Mouse (Mus musculus) erythroblast, embryonic 14.5 days (primary cell): Measurements from ENCODE around the gene Srebf2. TPM values are rescaled to one million over a fixed set of nuclear protein-coding genes. Genes with fewer than 3 reads are reported as not detected.

Experiments used
- H3K27me3 ChIP-seq: 2 replicates; pipeline ENCODE4 v1.6.1; 2012; ENCODE audit warnings: inconsistent platforms; ENCODE audit not compliant: control insufficient read depth
- H3K36me3 ChIP-seq: 2 replicates; pipeline ENCODE4 v1.6.1; 2012; ENCODE audit warnings: mild to moderate bottlenecking, inconsistent platforms; ENCODE audit not compliant: control insufficient read depth
- H3K4me1 ChIP-seq: 2 replicates; pipeline ENCODE4 v1.6.1; 2012; ENCODE audit warnings: inconsistent platforms; ENCODE audit not compliant: control insufficient read depth
- H3K4me3 ChIP-seq: replicated peaks from 2 replicates; pipeline ENCODE3; 2012; ENCODE audit warnings: moderate library complexity, mild to moderate bottlenecking, inconsistent platforms
- H3K9me3 ChIP-seq: 2 replicates; pipeline ENCODE4 v1.6.1; 2012; ENCODE audit warnings: low read length, inconsistent platforms, mixed read lengths; ENCODE audit not compliant: control insufficient read depth
- GATA1 ChIP-seq: IDR thresholded peaks from 2 replicates; pipeline ENCODE4 v1.6.1; 2012; ENCODE audit warnings: low read length, inconsistent platforms, mixed read lengths
- TAL1 ChIP-seq: IDR thresholded peaks from 3 replicates; pipeline ENCODE4 v1.6.1; 2012; ENCODE audit warnings: low read length, inconsistent platforms, mixed read lengths
- polyA plus RNA-seq: library from polyadenylated mRNA; stranded (reverse); fragments of >175 nt; gene quantifications from 2 replicates; pipeline ENCODE4 v1.2.3, GENCODE M21; 2012

The Srebf2 gene
- polyA plus RNA-seq, 1 experiment, result 17.0 TPM

- H3K27me3 ChIP-seq, result no peaks in the 10 kb centered on the region
- H3K36me3 ChIP-seq, result peaks cover 83% of the 10 kb centered on the region
- H3K9me3 ChIP-seq, result no peaks in the 10 kb centered on the region
- TF ChIP-seq GATA1, result no peak
- TF ChIP-seq TAL1, result no peak
- H3K4me3 ChIP-seq, result no peak overlapping the region
- H3K4me1 ChIP-seq, result peaks cover 33% of the 10 kb centered on the region
Observed at GRCm38 (mm10) chr15:82170437-82171377, 23.7 kb downstream of the Srebf2 start.

- no peak for TF ChIP-seq TAL1
- no peak for TF ChIP-seq GATA1
- peaks cover 94% of the 10 kb centered on the region for H3K36me3 ChIP-seq
- no peaks in the 10 kb centered on the region for H3K27me3 ChIP-seq
- H3K4me3 ChIP-seq, result no peak overlapping the region
- no peaks in the 10 kb centered on the region for H3K9me3 ChIP-seq
- peaks cover 16% of the 10 kb centered on the region for H3K4me1 ChIP-seq
Observed at GRCm38 (mm10) chr15:82172648-82173047, 25.7 kb downstream of the Srebf2 start.

- no peaks in the 10 kb centered on the region for H3K4me1 ChIP-seq
- TF ChIP-seq GATA1 (no peak), TAL1 (no peak)
- peaks cover 98% of the 10 kb centered on the region for H3K36me3 ChIP-seq
- peaks cover 7% of the 10 kb centered on the region for H3K9me3 ChIP-seq
- no peaks in the 10 kb centered on the region for H3K27me3 ChIP-seq
- no peak overlapping the region for H3K4me3 ChIP-seq
Observed at GRCm38 (mm10) chr15:82175091-82175490, 28.1 kb downstream of the Srebf2 start.

GRCm38 (mm10) chr15:82177743-82178290 is 30.8 kb downstream of the Srebf2 start:
- Histone ChIP-seq H3K4me3 (no peak overlapping the region), H3K9me3 (peaks cover 26% of the 10 kb centered on the region), H3K27me3 (no peaks in the 10 kb centered on the region; the same call in 1 of the 2 replicates), H3K36me3 (peaks cover 99% of the 10 kb centered on the region), H3K4me1 (peaks cover 16% of the 10 kb centered on the region)
- TF ChIP-seq TAL1 (no peak), GATA1 (no peak)

- no peak for TF ChIP-seq TAL1
- TF ChIP-seq GATA1, result no peak
- Histone ChIP-seq H3K27me3 (no peaks in the 10 kb centered on the region; the same call in 1 of the 2 replicates), H3K4me1 (peaks cover 49% of the 10 kb centered on the region), H3K9me3 (peaks cover 32% of the 10 kb centered on the region), H3K36me3 (peaks cover 100% of the 10 kb centered on the region), H3K4me3 (no peak overlapping the region)
Observed at GRCm38 (mm10) chr15:82181131-82181530, 34.1 kb downstream of the Srebf2 start.

- TF ChIP-seq GATA1 (no peak), TAL1 (no peak)
- H3K36me3 ChIP-seq, result peaks cover 100% of the 10 kb centered on the region
- no peak overlapping the region for H3K4me3 ChIP-seq
- no peaks in the 10 kb centered on the region; the same call in 1 of the 2 replicates for H3K27me3 ChIP-seq
- peaks cover 61% of the 10 kb centered on the region for H3K4me1 ChIP-seq
- H3K9me3 ChIP-seq, result peaks cover 35% of the 10 kb centered on the region
Observed at GRCm38 (mm10) chr15:82182311-82182710, 35.3 kb downstream of the Srebf2 start.

- Histone ChIP-seq H3K27me3 (no peaks in the 10 kb centered on the region; the same call in 1 of the 2 replicates), H3K36me3 (peaks cover 100% of the 10 kb centered on the region), H3K4me1 (peaks cover 74% of the 10 kb centered on the region), H3K4me3 (peak overlapping the region; percentile 51), H3K9me3 (peaks cover 38% of the 10 kb centered on the region)
- TF ChIP-seq TAL1 (no peak), GATA1 (no peak)
Observed at GRCm38 (mm10) chr15:82183596-82183995, 36.6 kb downstream of the Srebf2 start.

GRCm38 (mm10) chr15:82184183-82184582 is 37.2 kb downstream of the Srebf2 start:
- peak; percentile 97 for TF ChIP-seq TAL1
- peak; percentile 77 for TF ChIP-seq GATA1
- peaks cover 74% of the 10 kb centered on the region for H3K4me1 ChIP-seq
- peaks cover 100% of the 10 kb centered on the region for H3K36me3 ChIP-seq

GRCm38 (mm10) chr15:82184656-82185055 is 37.7 kb downstream of the Srebf2 start:
- no peak for TF ChIP-seq GATA1
- Histone ChIP-seq H3K27me3 (no peaks in the 10 kb centered on the region; the same call in 1 of the 2 replicates), H3K9me3 (peaks cover 35% of the 10 kb centered on the region), H3K4me3 (peak overlapping the region; percentile 51), H3K36me3 (peaks cover 100% of the 10 kb centered on the region), H3K4me1 (peaks cover 74% of the 10 kb centered on the region)

More at GRCm38 (mm10) chr15:82184183-82184582, 37.2 kb downstream of the Srebf2 start:
- no peaks in the 10 kb centered on the region; the same call in 1 of the 2 replicates for H3K27me3 ChIP-seq
- H3K4me3 ChIP-seq, result peak overlapping the region; percentile 51
- H3K9me3 ChIP-seq, result peaks cover 38% of the 10 kb centered on the region
